Mouse (Mus musculus): ENCODE measurements at regions not wholly inside any gene's neighbourhood (a gene's known extent, or its start where the extent isn't known, plus 50 kb on each side); places are given as distances from the start of the nearest gene placed in this dataset.

DNA sequence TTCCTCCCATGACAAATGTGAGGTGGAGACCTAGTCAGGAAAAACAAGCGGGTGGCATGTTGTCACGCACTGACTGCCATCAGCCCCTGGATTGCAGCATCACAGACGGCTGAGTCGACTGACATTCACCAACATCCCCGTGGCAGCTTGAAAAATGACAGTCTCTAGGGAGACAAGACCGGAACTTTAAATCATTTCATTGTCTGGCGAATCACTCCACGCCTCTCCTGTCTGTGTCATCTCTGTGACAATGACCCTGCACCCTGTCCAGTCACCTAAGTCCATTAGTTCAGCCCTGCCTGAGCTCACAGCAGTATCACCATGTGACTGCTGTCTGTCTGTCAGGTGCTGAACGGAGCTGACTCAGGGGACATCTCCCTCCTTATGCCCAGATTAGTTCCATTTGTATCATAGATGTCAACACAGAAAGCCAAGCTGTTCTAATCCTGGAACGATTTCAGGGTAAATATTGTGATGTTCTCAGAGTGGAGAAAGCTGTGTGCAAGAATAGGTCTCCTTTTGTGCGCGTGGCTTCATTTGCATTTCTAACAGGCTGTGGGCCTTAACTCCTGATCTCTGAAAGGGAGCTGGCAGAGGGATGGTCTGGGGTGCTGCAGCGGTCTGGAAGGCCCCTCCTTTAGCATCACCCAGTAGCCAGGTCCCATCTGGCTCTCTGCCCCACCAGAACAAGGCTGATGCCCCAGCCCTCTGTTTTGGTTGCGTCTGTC is 52.0 kb upstream of the Sec14l1 start:
- Histone ChIP-seq H3K36me3 (ENCODE audit: control insufficient read depth, insufficient read depth, low read length) (no peaks in the 10 kb centered on the region), H3K4me3 (replicated peaks; ENCODE audit: low read length) (no peak overlapping the region), H3K4me1 (ENCODE audit: control insufficient read depth, insufficient read depth, low read length) (peaks cover 4% of the 10 kb centered on the region; the same call in 1 of the 2 replicates), H3K27me3 (ENCODE audit: control insufficient read depth, insufficient read depth, low read length) (no peaks in the 10 kb centered on the region), H3K9ac (ENCODE audit: low read depth, low read length, severe bottlenecking) (no peak overlapping the region), H3K4me2 (replicated peaks; ENCODE audit: low read depth, low read length, severe bottlenecking) (no peak overlapping the region), H3K9me3 (ENCODE audit: control insufficient read depth, low read length) (no peaks in the 10 kb centered on the region), H3K27ac (replicated peaks; ENCODE audit: low read depth, low read length) (no peak overlapping the region)
- 78% methylated on average over 14 of the region's 14 CpGs for WGBS
- ATAC-seq (ENCODE audit: low FRiP score, low read depth) = no peak
- DNase-seq (ENCODE audit: low spot score) = no peak
- no peak for TF ChIP-seq POLR2A (IDR thresholded peaks at IDR 0.05; ENCODE audit: borderline replicate concordance, extremely low read depth, insufficient read depth, insufficient read length)

Data from limb, embryonic 14.5 days (tissue).